Mouse (Mus musculus) small intestine, adult 2 months (tissue): ENCODE data around the gene Ssr1.

ENCODE experiments used
- CTCF ChIP-seq: fragments of 200-500 bp; IDR thresholded peaks from 2 replicates; pipeline ENCODE4 v1.5.1; 2012; ENCODE audit warnings: low read depth, mild to moderate bottlenecking, control low read depth, inconsistent platforms, low read length, moderate library complexity, mixed read lengths; ENCODE audit not compliant: insufficient replicate concordance, insufficient read length; ENCODE audit errors: extremely low read depth
- POLR2A ChIP-seq: fragments of 200-500 bp; IDR thresholded peaks from 2 replicates; pipeline ENCODE4 v1.6.1; 2012; ENCODE audit warnings: low read depth, mild to moderate bottlenecking, control low read depth, inconsistent platforms, low read length, moderate library complexity

GRCm38 (mm10) chr13:37929532-37929931 is 64.5 kb downstream of the Ssr1 start:
- TF ChIP-seq POLR2A (no peak), CTCF (no peak)
